Mouse (Mus musculus) embryonic facial prominence, embryonic 14.5 days (tissue): ENCODE results near the gene Dach1. TPM values are rescaled to one million over a fixed set of nuclear protein-coding genes. Genes with fewer than 3 reads are reported as not detected.

Source experiments
- ATAC-seq: fragments of 200-750 bp; cut with Nextera tagmentation; 2 replicates; pipeline ENCODE4 v1.8.0; 2017; ENCODE audit warnings: low read depth, moderate number of reproducible peaks, moderate TSS enrichment
- DNase-seq: peaks from one replicate; pipeline ENCODE4 v3.0.0-alpha.2; 2015; ENCODE audit warnings: low spot score
- H3K27ac ChIP-seq: fragments of 300-500 bp; sonication (generic); replicated peaks from 2 replicates; pipeline ENCODE4 v1.5.1; 2014; ENCODE audit warnings: low read depth, mild to moderate bottlenecking, low read length, moderate library complexity
- H3K27me3 ChIP-seq: fragments of 300-500 bp; sonication (generic); replicated peaks from 2 replicates; pipeline ENCODE4 v1.6.1; 2014; ENCODE audit warnings: low read length; ENCODE audit not compliant: control insufficient read depth, insufficient read depth
- H3K36me3 ChIP-seq: fragments of 300-500 bp; sonication (generic); 2 replicates; pipeline ENCODE4 v1.6.1; 2014; ENCODE audit warnings: low read length, mixed read lengths; ENCODE audit not compliant: control insufficient read depth, insufficient read depth
- H3K4me1 ChIP-seq: fragments of 300-500 bp; sonication (generic); 2 replicates; pipeline ENCODE4 v1.6.1; 2014; ENCODE audit warnings: antibody characterized with exemption, low read length; ENCODE audit not compliant: control insufficient read depth, insufficient read depth
- H3K4me2 ChIP-seq: fragments of 300-500 bp; sonication (generic); 2 replicates; pipeline ENCODE4 v1.6.1; 2014; ENCODE audit warnings: low read depth, mild to moderate bottlenecking, low read length, moderate library complexity, mixed read lengths
- H3K4me3 ChIP-seq: fragments of 300-500 bp; sonication (generic); 2 replicates; pipeline ENCODE4 v1.5.1; 2014; ENCODE audit warnings: low read depth, mild to moderate bottlenecking, low read length
- H3K9ac ChIP-seq: fragments of 300-500 bp; sonication (generic); 2 replicates; pipeline ENCODE4 v1.6.1; 2014; ENCODE audit warnings: low read depth, mild to moderate bottlenecking, low read length, moderate library complexity, mixed read lengths
- H3K9me3 ChIP-seq: fragments of 300-500 bp; sonication (generic); 2 replicates; pipeline ENCODE4 v1.6.1; 2016; ENCODE audit warnings: low read length; ENCODE audit not compliant: control insufficient read depth
- WGBS: fragments of 180-500 bp; shearing (Covaris S2); extraction: QIAGEN DNeasy Blood & Tissue Kit; methylation state at CpG from one replicate; pipeline ENCODE4 v1.1.7; 2014; 5-methylcytosine and 5-hydroxymethylcytosine counted together
- polyA plus RNA-seq: library from polyadenylated mRNA; unstranded; fragments of >200 nt; fragmentation: Nextera tagmentation; extraction: Ambion mirVana; gene quantifications from 2 replicates; pipeline ENCODE4 v1.2.1, GENCODE M21; 2014

The Dach1 gene
- polyA plus RNA-seq, 1 experiment from 2014 or later, result 4.1 TPM

GRCm38 (mm10) chr14:97980879-97981278, 188.7 kb downstream of the Dach1 start:
- no peak for ATAC-seq
- H3K36me3 ChIP-seq, result no peaks in the 10 kb centered on the region
- H3K4me2 ChIP-seq, result no peak overlapping the region
- H3K27me3 ChIP-seq, result no peaks in the 10 kb centered on the region
- DNase-seq, result no peak
- peaks cover 5% of the 10 kb centered on the region; the same call in 1 of the 2 replicates for H3K4me1 ChIP-seq
- no peak overlapping the region for H3K9ac ChIP-seq
- no peak overlapping the region for H3K27ac ChIP-seq
- no peaks in the 10 kb centered on the region for H3K9me3 ChIP-seq
- 31% methylated on average over 4 of the region's 4 CpGs for WGBS
- H3K4me3 ChIP-seq, result no peak overlapping the region

GRCm38 (mm10) chr14:97976091-97976490, 193.5 kb downstream of the Dach1 start:
- H3K27ac ChIP-seq, result no peak overlapping the region
- no peak overlapping the region for H3K4me3 ChIP-seq
- H3K27me3 ChIP-seq, result no peaks in the 10 kb centered on the region
- peaks cover 3% of the 10 kb centered on the region; the same call in 1 of the 2 replicates for H3K4me1 ChIP-seq
- DNase-seq (no peak), ATAC-seq (no peak)
- no peak overlapping the region for H3K4me2 ChIP-seq
- H3K9me3 ChIP-seq, result no peaks in the 10 kb centered on the region
- H3K36me3 ChIP-seq, result no peaks in the 10 kb centered on the region
- H3K9ac ChIP-seq, result no peak overlapping the region
- WGBS, result 19% methylated on average over 1 of the region's 1 CpGs

GRCm38 (mm10) chr14:97975447-97975846, 194.1 kb downstream of the Dach1 start:
- Histone ChIP-seq H3K9me3 (no peaks in the 10 kb centered on the region), H3K4me2 (no peak overlapping the region), H3K27ac (no peak overlapping the region), H3K9ac (no peak overlapping the region), H3K4me1 (no peaks in the 10 kb centered on the region), H3K27me3 (no peaks in the 10 kb centered on the region), H3K36me3 (no peaks in the 10 kb centered on the region), H3K4me3 (no peak overlapping the region)
- no peak for ATAC-seq
- whole genome bisulfite sequencing, result 49% methylated on average over 7 of the region's 7 CpGs
- DNase-seq, result peak; percentile 15

GRCm38 (mm10) chr14:97964543-97965069, 205.0 kb downstream of the Dach1 start:
- Histone ChIP-seq H3K9ac (no peak overlapping the region), H3K4me3 (no peak overlapping the region), H3K27me3 (no peaks in the 10 kb centered on the region), H3K9me3 (no peaks in the 10 kb centered on the region), H3K27ac (no peak overlapping the region), H3K36me3 (no peaks in the 10 kb centered on the region), H3K4me1 (no peaks in the 10 kb centered on the region), H3K4me2 (no peak overlapping the region)
- DNase-seq, result no peak
- WGBS, result 37% methylated on average over 2 of the region's 2 CpGs
- no peak for ATAC-seq

GRCm38 (mm10) chr14:97963624-97964023, 205.9 kb downstream of the Dach1 start:
- Histone ChIP-seq H3K4me2 (no peak overlapping the region), H3K4me3 (no peak overlapping the region), H3K27me3 (no peaks in the 10 kb centered on the region), H3K4me1 (no peaks in the 10 kb centered on the region), H3K9me3 (no peaks in the 10 kb centered on the region), H3K9ac (no peak overlapping the region), H3K36me3 (no peaks in the 10 kb centered on the region), H3K27ac (no peak overlapping the region)
- ATAC-seq (no peak), DNase-seq (no peak)
- 82% methylated on average over 6 of the region's 6 CpGs for WGBS

GRCm38 (mm10) chr14:97956356-97956755, 213.2 kb downstream of the Dach1 start:
- WGBS, result 82% methylated on average over 1 of the region's 1 CpGs
- ATAC-seq (no peak), DNase-seq (no peak)
- H3K36me3 ChIP-seq, result no peaks in the 10 kb centered on the region
- H3K4me2 ChIP-seq, result no peak overlapping the region
- no peaks in the 10 kb centered on the region for H3K4me1 ChIP-seq
- H3K27ac ChIP-seq, result no peak overlapping the region
- no peaks in the 10 kb centered on the region for H3K27me3 ChIP-seq
- no peaks in the 10 kb centered on the region for H3K9me3 ChIP-seq
- H3K4me3 ChIP-seq, result no peak overlapping the region
- no peak overlapping the region for H3K9ac ChIP-seq

GRCm38 (mm10) chr14:97945471-97945870, 224.1 kb downstream of the Dach1 start:
- 50% methylated on average over 2 of the region's 2 CpGs for WGBS
- ATAC-seq (no peak), DNase-seq (no peak)
- Histone ChIP-seq H3K9me3 (no peaks in the 10 kb centered on the region), H3K9ac (no peak overlapping the region), H3K4me3 (no peak overlapping the region), H3K4me2 (no peak overlapping the region), H3K36me3 (no peaks in the 10 kb centered on the region), H3K27ac (no peak overlapping the region), H3K4me1 (no peaks in the 10 kb centered on the region), H3K27me3 (no peaks in the 10 kb centered on the region)

- no peaks in the 10 kb centered on the region for H3K36me3 ChIP-seq
- 58% methylated on average over 9 of the region's 9 CpGs for WGBS
- no peak overlapping the region for H3K4me2 ChIP-seq
- H3K27me3 ChIP-seq, result no peaks in the 10 kb centered on the region
- no peak overlapping the region for H3K27ac ChIP-seq
- no peaks in the 10 kb centered on the region for H3K9me3 ChIP-seq
- H3K4me1 ChIP-seq, result no peaks in the 10 kb centered on the region
- no peak for DNase-seq
- no peak overlapping the region for H3K9ac ChIP-seq
- no peak for ATAC-seq
- H3K4me3 ChIP-seq, result no peak overlapping the region
These were observed 224.8 kb downstream of the Dach1 start for GRCm38 (mm10) chr14:97944643-97945268.

GRCm38 (mm10) chr14:97942361-97942760, 227.2 kb downstream of the Dach1 start:
- ATAC-seq (no peak), DNase-seq (no peak)
- Histone ChIP-seq H3K9me3 (no peaks in the 10 kb centered on the region), H3K36me3 (no peaks in the 10 kb centered on the region), H3K4me2 (no peak overlapping the region), H3K27me3 (no peaks in the 10 kb centered on the region), H3K4me3 (no peak overlapping the region), H3K4me1 (no peaks in the 10 kb centered on the region), H3K9ac (no peak overlapping the region), H3K27ac (no peak overlapping the region)
- 94% methylated on average over 2 of the region's 2 CpGs for WGBS
